Mouse (Mus musculus) heart, postnatal 36 days (tissue): ENCODE measurements at regions not wholly inside any gene's neighbourhood (a gene's known extent, or its start where the extent isn't known, plus 50 kb on each side); places are given as distances from the start of the nearest gene placed in this dataset.

Source experiments
- DNase-seq, 2 experiments: peaks; one replicate each; pipeline ENCODE4 v3.0.0; 2021 to 2022
- intact Hi-C: fragments of 180-260 bp; cut with DNase I; formaldehyde crosslinking; loops from one replicate; pipeline ENCODE4 v1.15.1; 2025

DNA sequence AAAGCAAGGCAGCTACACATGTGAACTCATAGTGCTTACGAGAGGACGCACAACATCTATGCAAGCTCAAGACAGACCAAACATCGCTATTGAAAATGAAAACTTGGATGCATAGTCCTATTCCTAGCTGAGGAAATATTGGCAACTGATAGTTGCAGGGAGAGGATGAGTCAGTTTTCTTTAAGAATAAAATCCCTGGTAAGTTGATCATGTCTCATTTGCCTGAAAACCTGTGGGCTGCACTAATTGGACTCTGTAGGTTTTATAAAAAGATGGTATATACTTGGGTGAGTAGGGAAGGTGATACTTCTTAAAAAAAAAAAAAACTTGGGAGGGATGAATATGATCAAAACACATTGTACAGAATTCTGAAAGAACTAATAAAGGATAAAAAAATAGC lies 381.2 kb downstream of the Gria2 start:
- intact Hi-C loops: no loop called here
- no peak for DNase-seq

- intact Hi-C loops: no loop called here
- DNase-seq: no peak
These were observed 380.5 kb downstream of the Gria2 start for GRCm38 (mm10) chr3:80422106-80422505.

DNA sequence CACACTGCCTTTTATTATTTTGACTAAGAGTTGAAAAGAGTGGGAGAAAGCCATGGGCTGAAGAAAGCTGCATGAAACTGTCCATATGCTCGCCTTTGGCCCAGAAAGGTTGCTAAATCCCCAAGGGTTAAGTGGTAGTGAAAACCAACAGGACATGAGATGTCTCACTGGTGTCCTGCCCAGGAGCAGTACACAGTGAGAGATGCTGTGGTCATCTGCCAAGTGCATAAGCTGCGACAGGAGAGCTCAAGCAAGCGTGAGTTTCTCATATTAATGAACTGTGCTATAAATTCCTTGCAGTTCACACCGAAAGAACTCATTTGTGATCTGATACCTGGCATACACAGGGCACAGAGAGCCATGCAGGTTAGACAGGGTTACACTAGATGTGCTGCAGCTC lies 380.0 kb downstream of the Gria2 start:
- intact Hi-C loops: no loop called here
- DNase-seq: no peak
